Mouse (Mus musculus) limb, embryonic 12.5 days (tissue): ENCODE results near the gene Mbnl2. TPM values are rescaled to one million over a fixed set of nuclear protein-coding genes. Genes with fewer than 3 reads are reported as not detected.

Experiments used
- ATAC-seq: fragments of 200-750 bp; cut with Nextera tagmentation; 2 replicates; pipeline ENCODE4 v1.8.0; 2017; ENCODE audit warnings: low read depth, moderate TSS enrichment; ENCODE audit not compliant: insufficient number of reproducible peaks, insufficient read depth, low FRiP score, low TSS enrichment
- H3K27ac ChIP-seq: fragments of 300-500 bp; sonication (generic); 2 replicates; pipeline ENCODE4 v1.5.1; 2016; ENCODE audit warnings: mild to moderate bottlenecking, moderate library complexity
- H3K27me3 ChIP-seq: fragments of 300-500 bp; sonication (generic); 2 replicates; pipeline ENCODE4 v1.6.1; 2016; ENCODE audit warnings: mild to moderate bottlenecking, moderate library complexity
- H3K36me3 ChIP-seq: fragments of 300-500 bp; sonication (generic); 2 replicates; pipeline ENCODE4 v1.6.1; 2016; ENCODE audit warnings: mild to moderate bottlenecking, moderate library complexity
- H3K4me1 ChIP-seq: fragments of 300-500 bp; sonication (generic); replicated peaks from 2 replicates; pipeline ENCODE4 v1.6.1; 2016
- H3K4me2 ChIP-seq: fragments of 300-500 bp; sonication (generic); 2 replicates; pipeline ENCODE4 v1.6.1; 2016; ENCODE audit warnings: mild to moderate bottlenecking, moderate library complexity
- H3K4me3 ChIP-seq: fragments of 300-500 bp; sonication (generic); replicated peaks from 2 replicates; pipeline ENCODE4 v1.5.1; 2016; ENCODE audit warnings: mild to moderate bottlenecking
- H3K9ac ChIP-seq: fragments of 300-500 bp; sonication (generic); replicated peaks from 2 replicates; pipeline ENCODE4 v1.6.1; 2016; ENCODE audit warnings: mild to moderate bottlenecking, moderate library complexity
- H3K9me3 ChIP-seq: fragments of 300-500 bp; sonication (generic); 2 replicates; pipeline ENCODE4 v1.6.1; 2016; ENCODE audit warnings: mild to moderate bottlenecking, moderate library complexity
- WGBS: fragments of 180-500 bp; shearing (Covaris S2); methylation state at CpG from one replicate; pipeline ENCODE4 v1.1.7; 2016; 5-methylcytosine and 5-hydroxymethylcytosine counted together
- polyA plus RNA-seq: library from polyadenylated mRNA; unstranded; fragments of >200 nt; fragmentation: Nextera tagmentation; extraction: Ambion mirVana; gene quantifications from 2 replicates; pipeline ENCODE4 v1.2.1, GENCODE M21; 2016

Gene Mbnl2
- polyA plus RNA-seq, 1 experiment from 2014 or later, result 79.0 TPM

GRCm38 (mm10) chr14:120362409-120362992, 87.0 kb downstream of the Mbnl2 start:
- WGBS, result 80% methylated on average over 8 of the region's 8 CpGs
- no peaks in the 10 kb centered on the region for H3K27me3 ChIP-seq
- ATAC-seq, result no peak
- H3K9me3 ChIP-seq, result no peaks in the 10 kb centered on the region
- 0 out of 2 replicates have a peak, but pooled peaks cover 5% of the 10 kb centered on the region for H3K4me1 ChIP-seq
- no peak overlapping the region for H3K9ac ChIP-seq
- H3K4me3 ChIP-seq, result no peak overlapping the region
- no peak overlapping the region for H3K4me2 ChIP-seq
- no peak overlapping the region for H3K27ac ChIP-seq
- H3K36me3 ChIP-seq, result peaks cover 22% of the 10 kb centered on the region

- 57% methylated on average over 8 of the region's 8 CpGs for WGBS
- peaks cover 19% of the 10 kb centered on the region for H3K36me3 ChIP-seq
- no peaks in the 10 kb centered on the region for H3K27me3 ChIP-seq
- H3K4me2 ChIP-seq, result no peak overlapping the region
- no peak overlapping the region for H3K9ac ChIP-seq
- no peak overlapping the region for H3K27ac ChIP-seq
- peaks cover 12% of the 10 kb centered on the region for H3K4me1 ChIP-seq
- ATAC-seq, result no peak
- no peaks in the 10 kb centered on the region for H3K9me3 ChIP-seq
- no peak overlapping the region for H3K4me3 ChIP-seq
These were observed 87.8 kb downstream of the Mbnl2 start for GRCm38 (mm10) chr14:120363090-120363818.

GRCm38 (mm10) chr14:120365088-120365487, 89.6 kb downstream of the Mbnl2 start:
- Histone ChIP-seq H3K4me1 (peaks cover 30% of the 10 kb centered on the region), H3K4me2 (no peak overlapping the region), H3K36me3 (peaks cover 11% of the 10 kb centered on the region; the same call in 1 of the 2 replicates), H3K27ac (no peak overlapping the region), H3K4me3 (no peak overlapping the region), H3K27me3 (no peaks in the 10 kb centered on the region), H3K9me3 (no peaks in the 10 kb centered on the region), H3K9ac (no peak overlapping the region)
- 97% methylated on average over 4 of the region's 4 CpGs for WGBS
- no peak for ATAC-seq

- Histone ChIP-seq H3K36me3 (peaks cover 7% of the 10 kb centered on the region; the same call in 1 of the 2 replicates), H3K27ac (no peak overlapping the region), H3K4me1 (peaks cover 48% of the 10 kb centered on the region), H3K9me3 (no peaks in the 10 kb centered on the region), H3K9ac (no peak overlapping the region), H3K4me2 (no peak overlapping the region), H3K27me3 (no peaks in the 10 kb centered on the region), H3K4me3 (no peak overlapping the region)
- 93% methylated on average over 8 of the region's 8 CpGs for WGBS
- no peak for ATAC-seq
These were observed 91.5 kb downstream of the Mbnl2 start for GRCm38 (mm10) chr14:120366962-120367361.

GRCm38 (mm10) chr14:120367589-120367988, 92.1 kb downstream of the Mbnl2 start:
- peaks cover 7% of the 10 kb centered on the region; the same call in 1 of the 2 replicates for H3K36me3 ChIP-seq
- peaks cover 51% of the 10 kb centered on the region for H3K4me1 ChIP-seq
- WGBS, result 92% methylated on average over 4 of the region's 4 CpGs
- H3K4me3 ChIP-seq, result no peak overlapping the region
- ATAC-seq, result no peak
- H3K9ac ChIP-seq, result no peak overlapping the region
- H3K27ac ChIP-seq, result no peak overlapping the region
- no peaks in the 10 kb centered on the region for H3K9me3 ChIP-seq
- no peak overlapping the region for H3K4me2 ChIP-seq
- no peaks in the 10 kb centered on the region for H3K27me3 ChIP-seq

- peak overlapping the region; percentile 64; the same call in 1 of the 2 replicates for H3K27ac ChIP-seq
These were observed 93.0 kb downstream of the Mbnl2 start for GRCm38 (mm10) chr14:120368456-120368855.

GRCm38 (mm10) chr14:120368914-120369391, 93.5 kb downstream of the Mbnl2 start:
- WGBS, result 29% methylated on average over 8 of the region's 8 CpGs
- H3K9ac ChIP-seq, result no peak overlapping the region
- H3K27me3 ChIP-seq, result no peaks in the 10 kb centered on the region
- peaks cover 4% of the 10 kb centered on the region; the same call in 1 of the 2 replicates for H3K36me3 ChIP-seq
- H3K4me3 ChIP-seq, result no peak overlapping the region
- H3K4me1 ChIP-seq, result peaks cover 62% of the 10 kb centered on the region
- no peaks in the 10 kb centered on the region for H3K9me3 ChIP-seq
- ATAC-seq, result peak; percentile 60
- no peak overlapping the region; the same call in 1 of the 2 replicates for H3K4me2 ChIP-seq
- peak overlapping the region; percentile 64; the same call in 1 of the 2 replicates for H3K27ac ChIP-seq

More at GRCm38 (mm10) chr14:120368456-120368855, 93.0 kb downstream of the Mbnl2 start:
- Histone ChIP-seq H3K9ac (no peak overlapping the region), H3K36me3 (peaks cover 5% of the 10 kb centered on the region; the same call in 1 of the 2 replicates), H3K4me1 (peaks cover 57% of the 10 kb centered on the region), H3K27me3 (no peaks in the 10 kb centered on the region), H3K9me3 (no peaks in the 10 kb centered on the region), H3K4me3 (no peak overlapping the region), H3K4me2 (no peak overlapping the region; the same call in 1 of the 2 replicates)
- no peak for ATAC-seq
- 57% methylated on average over 5 of the region's 5 CpGs for WGBS

- Histone ChIP-seq H3K27ac (0 out of 2 replicates have a peak overlapping the region, but pooled peaks have one; percentile 17), H3K27me3 (no peaks in the 10 kb centered on the region), H3K4me3 (no peak overlapping the region), H3K36me3 (no peaks in the 10 kb centered on the region), H3K4me1 (peaks cover 65% of the 10 kb centered on the region), H3K9me3 (no peaks in the 10 kb centered on the region), H3K4me2 (0 out of 2 replicates have a peak overlapping the region, but pooled peaks have one; percentile 4), H3K9ac (no peak overlapping the region)
- 88% methylated on average over 14 of the region's 14 CpGs for WGBS
- no peak for ATAC-seq
These were observed 94.6 kb downstream of the Mbnl2 start for GRCm38 (mm10) chr14:120370044-120370443.

GRCm38 (mm10) chr14:120370631-120371030, 95.2 kb downstream of the Mbnl2 start:
- no peaks in the 10 kb centered on the region for H3K27me3 ChIP-seq
- H3K4me3 ChIP-seq, result no peak overlapping the region
- H3K9me3 ChIP-seq, result no peaks in the 10 kb centered on the region
- no peak overlapping the region for H3K27ac ChIP-seq
- ATAC-seq, result no peak
- H3K4me2 ChIP-seq, result 0 out of 2 replicates have a peak overlapping the region, but pooled peaks have one; percentile 4
- H3K4me1 ChIP-seq, result peaks cover 65% of the 10 kb centered on the region
- 72% methylated on average over 11 of the region's 11 CpGs for WGBS
- H3K36me3 ChIP-seq, result no peaks in the 10 kb centered on the region
- H3K9ac ChIP-seq, result no peak overlapping the region

- Histone ChIP-seq H3K9ac (no peak overlapping the region), H3K36me3 (no peaks in the 10 kb centered on the region), H3K27me3 (no peaks in the 10 kb centered on the region), H3K4me2 (no peak overlapping the region), H3K27ac (no peak overlapping the region; the same call in 1 of the 2 replicates), H3K9me3 (no peaks in the 10 kb centered on the region), H3K4me1 (peaks cover 65% of the 10 kb centered on the region), H3K4me3 (no peak overlapping the region)
- 84% methylated on average over 5 of the region's 5 CpGs for WGBS
- no peak for ATAC-seq
These were observed 95.7 kb downstream of the Mbnl2 start for GRCm38 (mm10) chr14:120371174-120371573.
